Mouse (Mus musculus): ENCODE data around the gene Hist1h2bc. TPM values are rescaled to one million over a fixed set of nuclear protein-coding genes. Genes with fewer than 3 reads are reported as not detected.
"Not testable (repeated sequence)": the region's sequence is repeated elsewhere in the genome, so short reads cannot be mapped to it uniquely, and the experiment has no call there.

Gene Hist1h2bc
- polyA plus RNA-seq, 1 experiment = 44.4 TPM

- no peaks in the 10 kb centered on the region for H3K36me3 ChIP-seq (ENCODE audit: control insufficient read depth, insufficient read depth, low read length)
- DNase-seq (ENCODE audit: low read depth in 1 of 2, low spot score in 2 of 2) = no peak
- peaks cover 6% of the 10 kb centered on the region; the same call in 1 of the 2 replicates for H3K4me1 ChIP-seq (ENCODE audit: control insufficient read depth, insufficient read depth, insufficient read length)
- no peaks in the 10 kb centered on the region for H3K27me3 ChIP-seq (ENCODE audit: control insufficient read depth, insufficient read depth, low read length)
- peak overlapping the region; percentile 76 for H3K4me3 ChIP-seq (ENCODE audit: extremely low read depth, insufficient read depth, insufficient read length)
- 39% methylated on average over 12 of the region's 15 CpGs for WGBS
- TF ChIP-seq CTCF (IDR thresholded peaks at IDR 0.05; ENCODE audit: extremely low read depth, insufficient read depth, insufficient read length, insufficient replicate concordance) (no peak), POLR2A (IDR thresholded peaks at IDR 0.05; ENCODE audit: low read depth, low read length) (no peak)
- peak overlapping the region; percentile 85 for H3K27ac ChIP-seq (ENCODE audit: insufficient read depth, low read length)
Measured at GRCm38 (mm10) chr13:23709714-23710373, 25.8 kb downstream of the Hist1h2bc start.

- TF ChIP-seq POLR2A (IDR thresholded peaks at IDR 0.05; ENCODE audit: low read depth, low read length) (no peak; the same call in 1 of the 2 replicates), CTCF (IDR thresholded peaks at IDR 0.05; ENCODE audit: extremely low read depth, insufficient read depth, insufficient read length, insufficient replicate concordance) (no peak)
- H3K27me3 ChIP-seq (ENCODE audit: control insufficient read depth, insufficient read depth, low read length) = no peaks in the 10 kb centered on the region
- H3K27ac ChIP-seq (ENCODE audit: insufficient read depth, low read length) = peak within 1 kb of the TSS; percentile 85
- peak within 1 kb of the TSS; percentile 76 for H3K4me3 ChIP-seq (ENCODE audit: extremely low read depth, insufficient read depth, insufficient read length)
- H3K4me1 ChIP-seq (ENCODE audit: control insufficient read depth, insufficient read depth, insufficient read length) = peaks cover 6% of the 10 kb centered on the region; the same call in 1 of the 2 replicates
- 4% methylated on average over 17 of the region's 17 CpGs for WGBS
- DNase-seq (ENCODE audit: low read depth in 1 of 2, low spot score in 2 of 2) = peak; percentile 45 to 62
- no peaks in the 10 kb centered on the region for H3K36me3 ChIP-seq (ENCODE audit: control insufficient read depth, insufficient read depth, low read length)
Measured at GRCm38 (mm10) chr13:23710374-23711089, 26.5 kb downstream of the Hist1h2bc start, which contains the start of gene Hfe. Gene Hfe, minus strand, starts transcription at chr13:23710854.

GRCm38 (mm10) chr13:23716261-23717042, 32.5 kb downstream of the Hist1h2bc start:
- Histone ChIP-seq H3K4me1 (ENCODE audit: control insufficient read depth, insufficient read depth, insufficient read length) (peaks cover 4% of the 10 kb centered on the region; the same call in 1 of the 2 replicates), H3K27me3 (ENCODE audit: control insufficient read depth, insufficient read depth, low read length) (no peaks in the 10 kb centered on the region), H3K4me3 (ENCODE audit: extremely low read depth, insufficient read depth, insufficient read length) (no peak overlapping the region), H3K27ac (ENCODE audit: insufficient read depth, low read length) (peak overlapping the region; percentile 70; the same call in 1 of the 2 replicates), H3K36me3 (ENCODE audit: control insufficient read depth, insufficient read depth, low read length) (no peaks in the 10 kb centered on the region)
- TF ChIP-seq POLR2A (IDR thresholded peaks at IDR 0.05; ENCODE audit: low read depth, low read length) = no peak
- no peak for TF ChIP-seq CTCF (IDR thresholded peaks at IDR 0.05; ENCODE audit: extremely low read depth, insufficient read depth, insufficient read length, insufficient replicate concordance)
- no peak for DNase-seq (ENCODE audit: low read depth in 1 of 2, low spot score in 2 of 2)
- 58% methylated on average over 5 of the region's 5 CpGs for WGBS

DNA sequence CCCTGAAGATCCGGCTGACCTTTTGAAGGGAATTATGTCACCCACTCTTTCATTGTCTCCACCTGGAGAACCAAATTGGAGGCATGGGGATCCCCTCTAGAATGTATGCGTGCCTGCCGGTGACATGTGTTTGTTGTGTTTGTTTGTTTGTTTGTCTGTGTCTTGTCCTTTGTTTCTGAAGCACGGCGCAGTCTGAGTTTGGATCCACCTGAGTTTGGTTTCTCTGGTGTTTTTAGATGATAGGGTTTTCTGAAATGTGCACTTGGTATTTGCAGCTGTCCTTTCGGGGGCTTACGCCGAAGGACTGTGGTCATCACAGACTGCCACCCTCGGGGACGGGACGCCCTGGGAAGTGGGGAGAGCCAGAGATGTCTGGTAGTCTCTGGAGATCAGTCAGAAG, 33.2 kb downstream of the Hist1h2bc start:
- Histone ChIP-seq H3K4me3 (ENCODE audit: extremely low read depth, insufficient read depth, insufficient read length) (no peak overlapping the region), H3K4me1 (ENCODE audit: control insufficient read depth, insufficient read depth, insufficient read length) (peaks cover 1% of the 10 kb centered on the region; the same call in 1 of the 2 replicates), H3K27me3 (ENCODE audit: control insufficient read depth, insufficient read depth, low read length) (no peaks in the 10 kb centered on the region), H3K36me3 (ENCODE audit: control insufficient read depth, insufficient read depth, low read length) (no peaks in the 10 kb centered on the region), H3K27ac (ENCODE audit: insufficient read depth, low read length) (peak overlapping the region; percentile 70)
- 72% methylated on average over 11 of the region's 11 CpGs for WGBS
- DNase-seq (ENCODE audit: low read depth in 1 of 2, low spot score in 2 of 2) = no peak
- TF ChIP-seq CTCF (IDR thresholded peaks at IDR 0.05; ENCODE audit: extremely low read depth, insufficient read depth, insufficient read length, insufficient replicate concordance) (no peak), POLR2A (IDR thresholded peaks at IDR 0.05; ENCODE audit: low read depth, low read length) (no peak)

GRCm38 (mm10) chr13:23717593-23718245, 33.7 kb downstream of the Hist1h2bc start:
- H3K36me3 ChIP-seq (ENCODE audit: control insufficient read depth, insufficient read depth, low read length); H3K4me1 ChIP-seq (ENCODE audit: control insufficient read depth, insufficient read depth, insufficient read length); DNase-seq (ENCODE audit: low read depth in 1 of 2, low spot score in 2 of 2); H3K4me3 ChIP-seq (ENCODE audit: extremely low read depth, insufficient read depth, insufficient read length); H3K27me3 ChIP-seq (ENCODE audit: control insufficient read depth, insufficient read depth, low read length): not testable (repeated sequence)
- peak overlapping the region; percentile 70 for H3K27ac ChIP-seq (ENCODE audit: insufficient read depth, low read length)
- 45% methylated on average over 2 of the region's 2 CpGs for WGBS

GRCm38 (mm10) chr13:23724239-23724638, 40.2 kb downstream of the Hist1h2bc start:
- H3K36me3 ChIP-seq (ENCODE audit: control insufficient read depth, insufficient read depth, low read length) = no peaks in the 10 kb centered on the region
- TF ChIP-seq CTCF (IDR thresholded peaks at IDR 0.05; ENCODE audit: extremely low read depth, insufficient read depth, insufficient read length, insufficient replicate concordance) (no peak), POLR2A (IDR thresholded peaks at IDR 0.05; ENCODE audit: low read depth, low read length) (no peak)
- no peak overlapping the region for H3K4me3 ChIP-seq (ENCODE audit: extremely low read depth, insufficient read depth, insufficient read length)
- DNase-seq (ENCODE audit: low read depth in 1 of 2, low spot score in 2 of 2) = no peak
- H3K4me1 ChIP-seq (ENCODE audit: control insufficient read depth, insufficient read depth, insufficient read length) = no peaks in the 10 kb centered on the region; the same call in 1 of the 2 replicates
- 87% methylated on average over 4 of the region's 4 CpGs for WGBS
- no peaks in the 10 kb centered on the region for H3K27me3 ChIP-seq (ENCODE audit: control insufficient read depth, insufficient read depth, low read length)
- H3K27ac ChIP-seq (ENCODE audit: insufficient read depth, low read length) = no peak overlapping the region
